Mouse (Mus musculus) brain, embryonic 14.5 days (tissue): ENCODE measurements around the gene Zfp672. TPM values are rescaled to one million over a fixed set of nuclear protein-coding genes. Genes with fewer than 3 reads are reported as not detected.
"Not testable (repeated sequence)": the region's sequence is repeated elsewhere in the genome, so short reads cannot be mapped to it uniquely, and the experiment has no call there.

Experiments used
- DNase-seq: peaks from one replicate; pipeline ENCODE4 v3.0.0-alpha.2; 2011; ENCODE audit warnings: low read depth
- CTCF ChIP-seq: fragments of 200-500 bp; IDR thresholded peaks from 2 replicates; pipeline ENCODE4 v1.5.1; 2012; ENCODE audit warnings: inconsistent platforms, mild to moderate bottlenecking, moderate library complexity, borderline replicate concordance; ENCODE audit not compliant: insufficient read depth, insufficient read length; ENCODE audit errors: extremely low read depth
- POLR2A ChIP-seq: fragments of 200-500 bp; IDR thresholded peaks from 2 replicates; pipeline ENCODE4 v1.6.1; 2012; ENCODE audit warnings: mild to moderate bottlenecking, inconsistent platforms, borderline replicate concordance; ENCODE audit not compliant: poor library complexity, insufficient read depth, insufficient read length, severe bottlenecking; ENCODE audit errors: extremely low read depth
- polyA plus RNA-seq: library from polyadenylated mRNA; depleted of rRNA; stranded (reverse); fragments of >200 nt; gene quantifications from 2 replicates; pipeline ENCODE4 v1.2.3, GENCODE M21; 2012

Zfp672 gene
- polyA plus RNA-seq, 1 experiment, result 41.9 TPM

- TF ChIP-seq POLR2A (no peak), CTCF (no peak)
These were observed 13.3 kb downstream of the Zfp672 start for GRCm38 (mm10) chr11:58316768-58317390.

GRCm38 (mm10) chr11:58316344-58316743, 13.8 kb downstream of the Zfp672 start:
- DNase-seq, result no peak
- no peak for TF ChIP-seq CTCF
- no peak for TF ChIP-seq POLR2A

More at GRCm38 (mm10) chr11:58316768-58317390, 13.3 kb downstream of the Zfp672 start:
- DNase-seq, result no peak

- TF ChIP-seq POLR2A, result no peak
- TF ChIP-seq CTCF, result no peak
- no peak for DNase-seq
These were observed 14.5 kb downstream of the Zfp672 start for GRCm38 (mm10) chr11:58315536-58316168.

GRCm38 (mm10) chr11:58314069-58314468, 16.1 kb downstream of the Zfp672 start:
- TF ChIP-seq CTCF, result no peak
- no peak for TF ChIP-seq POLR2A
- DNase-seq, result peak; percentile 30

GRCm38 (mm10) chr11:58308661-58309060, 21.5 kb downstream of the Zfp672 start:
- TF ChIP-seq CTCF, result no peak
- no peak for TF ChIP-seq POLR2A
- DNase-seq, result no peak

GRCm38 (mm10) chr11:58307411-58308080, 22.6 kb downstream of the Zfp672 start:
- TF ChIP-seq CTCF (no peak), POLR2A (peak; percentile 10; the same call in 1 of the 2 replicates)
- peak; percentile 72 for DNase-seq

- peak; percentile 99 for DNase-seq
- 0 out of 2 replicates have a peak, but pooled peaks have one; percentile 14 for TF ChIP-seq POLR2A
- no peak for TF ChIP-seq CTCF
These were observed 23.3 kb downstream of the Zfp672 start, which contains the start of gene Zfp692 for GRCm38 (mm10) chr11:58306860-58307308. Gene Zfp692, plus strand, starts transcription at chr11:58307069.

GRCm38 (mm10) chr11:58305299-58305698, 24.8 kb downstream of the Zfp672 start:
- not testable (repeated sequence) for DNase-seq

GRCm38 (mm10) chr11:58303594-58303993, 26.5 kb downstream of the Zfp672 start:
- peak; percentile 29 for DNase-seq
- TF ChIP-seq POLR2A (no peak), CTCF (no peak)

- no peak for TF ChIP-seq CTCF
- TF ChIP-seq POLR2A, result no peak
- no peak for DNase-seq
These were observed 27.2 kb downstream of the Zfp672 start for GRCm38 (mm10) chr11:58302774-58303445.
